Mouse (Mus musculus): ENCODE measurements around the gene Slc9a1.
A peak's percentile ranks its signal among the peaks of the same experiment; 100 is the strongest.

GRCm38 (mm10) chr4:133390042-133390441 is 20.5 kb downstream of the Slc9a1 start:
- TF ChIP-seq GATA1 (IDR thresholded peaks at IDR 0.05; ENCODE audit: low read length) (peak; percentile 86), TAL1 (IDR thresholded peaks at IDR 0.05; ENCODE audit: low read length) (peak; percentile 85)
